In genomic region chr10:122900466-122900865, GRCm38 (mm10) we compare ENCODE assay signal across 17 mouse cellular contexts.
A peak's percentile ranks its signal among the peaks of the same experiment; 100 is the strongest.
DNase-seq lines count a peak whose midpoint lies in the region; ATAC-seq and TF ChIP-seq lines count a peak whose summit lies in the region.
"Had no signal": no experiment of that assay in that cellular context is flagged by ENCODE, and none has a peak within 500 bp of the region (broad histone marks: within the 10 kb centered on the region; RNA-seq: fewer than 3 reads in every experiment).

No protein-coding gene starts in this region.

- H3K27me3 ChIP-seq in embryonic facial prominence, embryonic 10.5 days (replicated peaks; ENCODE audit: low read depth, poor library complexity, severe bottlenecking) = no peaks in the 10 kb centered on the region
- no peaks in the 10 kb centered on the region for H3K27me3 ChIP-seq in limb, embryonic 12.5 days
- H3K27me3 ChIP-seq: liver, embryonic 13.5 days; neural tube, embryonic 12.5 days had no signal

- intact Hi-C loops in gastrocnemius, adult 2 months (cut with DNase I) = no loop called here

- H3K4me3 ChIP-seq in gastrocnemius, adult 2 months = no peak overlapping the region
- no peak overlapping the region for H3K4me3 ChIP-seq in layer of hippocampus, adult 2 months
- H3K4me3 ChIP-seq in embryonic facial prominence, embryonic 10.5 days = no peak overlapping the region
- no peak overlapping the region for H3K4me3 ChIP-seq in limb, embryonic 12.5 days (replicated peaks)
- H3K4me3 ChIP-seq: erythroblast, embryonic 14.5 days; liver, embryonic 13.5 days; neural tube, embryonic 12.5 days had no signal

- H3K4me1 ChIP-seq in embryonic facial prominence, embryonic 10.5 days = peaks cover 30% of the 10 kb centered on the region
- H3K4me1 ChIP-seq in limb, embryonic 12.5 days (replicated peaks) = peaks cover 27% of the 10 kb centered on the region
- H3K4me1 ChIP-seq: liver, embryonic 13.5 days had no signal

- H3K9ac ChIP-seq in limb, embryonic 12.5 days (replicated peaks) = 0 out of 2 replicates have a peak overlapping the region, but pooled peaks have one; percentile 2
- H3K9ac ChIP-seq: liver, embryonic 13.5 days; neural tube, embryonic 12.5 days had no signal

- H3K9me3 ChIP-seq in embryonic facial prominence, embryonic 10.5 days = no peaks in the 10 kb centered on the region
- no peaks in the 10 kb centered on the region for H3K9me3 ChIP-seq in limb, embryonic 12.5 days
- H3K9me3 ChIP-seq: liver, embryonic 13.5 days; neural tube, embryonic 12.5 days had no signal

- DNase-seq in gastrocnemius, adult 2 months = no peak
- DNase-seq in gastrocnemius, adult 8-10 months (ENCODE audit: low spot score in 2 of 2) = no peak
- DNase-seq in layer of hippocampus, adult 2 months (ENCODE audit: low spot score in 2 of 2) = no peak
- DNase-seq in layer of hippocampus, postnatal 14 days (ENCODE audit: low spot score in 2 of 2) = no peak
- DNase-seq in embryonic facial prominence, embryonic 10.5 days (ENCODE audit: low spot score) = no peak
- no peak for DNase-seq in frontal cortex, postnatal 36 days (ENCODE audit: low spot score in 2 of 2)
- DNase-seq in retina, embryonic 14.5 days (ENCODE audit: low spot score) = no peak
- DNase-seq: adrenal gland, adult 2 months; B cell, adult 2 months; cerebellum, adult 9-11 months; kidney, postnatal 14 days; layer of hippocampus, adult 9-11 months; liver, embryonic 13.5 days; lung, postnatal 10 days had no signal

- no peak overlapping the region for H3K4me2 ChIP-seq in limb, embryonic 12.5 days
- H3K4me2 ChIP-seq: liver, embryonic 13.5 days; neural tube, embryonic 12.5 days had no signal

- no peak for ATAC-seq in limb, embryonic 12.5 days (ENCODE audit: insufficient number of reproducible peaks, insufficient read depth, low FRiP score, low TSS enrichment, low read depth)

- TF ChIP-seq CTCF in gastrocnemius, adult 2 months (IDR thresholded peaks at IDR 0.05) = no peak
- no peak for TF ChIP-seq CTCF in layer of hippocampus, adult 2 months (conservative IDR thresholded peaks at IDR 0.05)

- H3K36me3 ChIP-seq in embryonic facial prominence, embryonic 10.5 days (replicated peaks) = no peaks in the 10 kb centered on the region
- no peaks in the 10 kb centered on the region for H3K36me3 ChIP-seq in limb, embryonic 12.5 days
- H3K36me3 ChIP-seq: liver, embryonic 13.5 days; neural tube, embryonic 12.5 days had no signal

- peak overlapping the region; percentile 66 for H3K27ac ChIP-seq in gastrocnemius, adult 2 months
- peak overlapping the region; percentile 51; the same call in 1 of the 2 replicates for H3K27ac ChIP-seq in layer of hippocampus, adult 2 months
- H3K27ac ChIP-seq in embryonic facial prominence, embryonic 10.5 days (replicated peaks) = peak overlapping the region; percentile 64
- H3K27ac ChIP-seq in limb, embryonic 12.5 days = peak overlapping the region; percentile 77
- H3K27ac ChIP-seq: liver, embryonic 13.5 days; neural tube, embryonic 12.5 days had no signal

- 91% methylated on average over 1 of the region's 1 CpGs for WGBS in embryonic facial prominence, embryonic 10.5 days
- 80% methylated on average over 1 of the region's 1 CpGs for WGBS in limb, embryonic 12.5 days
